Mouse (Mus musculus): ENCODE results near the gene Nrxn3. TPM values are rescaled to one million over a fixed set of nuclear protein-coding genes. Genes with fewer than 3 reads are reported as not detected.

Nrxn3 gene
- polyA plus RNA-seq, 1 experiment from 2014 or later = 29.2 TPM

DNA sequence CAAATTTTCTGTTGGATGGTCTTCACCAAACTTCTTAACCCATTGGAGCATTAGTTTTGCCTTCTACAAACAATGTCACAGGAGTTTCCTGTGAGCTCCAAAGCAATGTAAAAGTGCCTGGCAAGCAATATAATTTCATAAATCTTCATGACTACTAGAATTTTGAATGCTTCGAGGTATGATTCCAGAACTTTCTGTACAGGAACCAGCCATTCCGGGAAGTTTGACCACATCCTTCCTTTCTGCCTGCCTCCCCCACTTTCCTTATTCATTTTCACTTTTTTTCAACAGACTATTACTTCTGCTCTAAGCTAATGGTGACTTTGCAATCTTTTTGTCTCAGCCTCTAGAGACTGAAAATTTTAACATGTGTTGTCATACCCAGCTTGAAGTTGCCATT, 1218.1 kb downstream of the Nrxn3 start:
- H3K27me3 ChIP-seq (ENCODE audit: control insufficient read depth, insufficient read depth, low read length) = no peaks in the 10 kb centered on the region
- no peaks in the 10 kb centered on the region for H3K9me3 ChIP-seq (ENCODE audit: control insufficient read depth, low read length)
- no peaks in the 10 kb centered on the region for H3K36me3 ChIP-seq (ENCODE audit: control insufficient read depth, insufficient read depth, low read length)
- no peak overlapping the region for H3K4me2 ChIP-seq (ENCODE audit: low read depth)
- no peak for DNase-seq (ENCODE audit: low spot score)
- no peak overlapping the region for H3K27ac ChIP-seq (ENCODE audit: low read depth, low read length)
- ATAC-seq (ENCODE audit: insufficient read depth, low FRiP score, low TSS enrichment) = no peak
- no peak overlapping the region for H3K4me3 ChIP-seq (ENCODE audit: low read depth, low read length)
- WGBS = 87% methylated on average over 2 of the region's 2 CpGs
- H3K9ac ChIP-seq (ENCODE audit: low read length) = no peak overlapping the region
- no peaks in the 10 kb centered on the region for H3K4me1 ChIP-seq (ENCODE audit: control insufficient read depth, insufficient read depth, low read length)

DNA sequence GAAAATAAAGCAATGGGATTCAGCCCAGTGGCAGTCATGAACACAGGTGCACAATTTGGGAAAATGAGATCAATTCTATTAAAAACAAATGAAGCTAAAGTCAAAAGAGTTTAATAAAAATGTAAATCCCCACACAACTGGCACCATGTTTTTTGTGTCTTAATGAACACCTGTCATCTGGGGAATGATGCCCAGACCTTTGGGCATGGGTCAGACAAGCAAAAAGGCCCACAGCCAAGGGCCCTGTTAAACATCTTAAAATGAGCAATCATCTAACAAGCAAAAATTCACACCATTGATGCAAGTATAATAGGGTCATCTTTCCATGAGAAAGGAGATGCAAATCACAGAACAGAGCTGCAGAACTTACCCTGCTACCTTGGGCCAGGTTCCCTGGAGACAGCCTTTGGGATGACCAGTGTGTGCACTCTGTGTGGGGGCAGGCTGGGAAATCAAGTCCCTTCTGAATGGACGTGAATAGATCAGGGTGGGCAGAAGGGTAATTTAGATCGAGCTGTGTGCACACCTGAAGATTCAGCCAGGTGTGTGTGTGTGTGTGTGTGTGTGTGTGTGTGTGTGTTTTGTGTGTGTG, 1223.3 kb downstream of the Nrxn3 start:
- no peaks in the 10 kb centered on the region for H3K36me3 ChIP-seq (ENCODE audit: control insufficient read depth, insufficient read depth, low read length)
- H3K9me3 ChIP-seq (ENCODE audit: control insufficient read depth, low read length) = no peaks in the 10 kb centered on the region
- 80% methylated on average over 2 of the region's 2 CpGs for WGBS
- no peak overlapping the region for H3K9ac ChIP-seq (ENCODE audit: low read length)
- DNase-seq (ENCODE audit: low spot score) (no peak), ATAC-seq (ENCODE audit: insufficient read depth, low FRiP score, low TSS enrichment) (no peak)
- no peak overlapping the region for H3K27ac ChIP-seq (ENCODE audit: low read depth, low read length)
- no peak overlapping the region for H3K4me2 ChIP-seq (ENCODE audit: low read depth)
- no peaks in the 10 kb centered on the region for H3K27me3 ChIP-seq (ENCODE audit: control insufficient read depth, insufficient read depth, low read length)
- no peak overlapping the region for H3K4me3 ChIP-seq (ENCODE audit: low read depth, low read length)
- H3K4me1 ChIP-seq (ENCODE audit: control insufficient read depth, insufficient read depth, low read length) = no peaks in the 10 kb centered on the region

DNA sequence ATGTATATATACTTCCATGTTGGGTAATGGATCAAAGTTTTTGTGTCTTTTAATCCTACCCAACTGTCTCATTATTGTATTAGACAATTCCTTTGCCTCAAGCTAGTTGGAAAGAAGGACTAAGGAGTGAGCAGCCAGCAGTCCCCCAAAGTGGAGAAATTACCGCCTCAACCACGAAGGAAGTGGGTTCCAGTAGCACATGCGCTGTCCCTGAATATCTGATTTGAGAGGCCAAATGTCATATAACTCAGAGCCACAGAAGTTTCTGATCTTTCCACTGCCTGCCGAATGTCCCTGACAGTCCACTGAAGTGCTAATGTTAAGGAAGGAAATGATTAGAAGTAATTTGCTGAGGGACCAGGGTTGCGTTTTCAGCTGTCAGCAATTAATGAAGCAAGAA, 1223.8 kb downstream of the Nrxn3 start:
- Histone ChIP-seq H3K4me1 (ENCODE audit: control insufficient read depth, insufficient read depth, low read length) (no peaks in the 10 kb centered on the region), H3K27ac (ENCODE audit: low read depth, low read length) (no peak overlapping the region), H3K9me3 (ENCODE audit: control insufficient read depth, low read length) (no peaks in the 10 kb centered on the region), H3K36me3 (ENCODE audit: control insufficient read depth, insufficient read depth, low read length) (no peaks in the 10 kb centered on the region), H3K4me3 (ENCODE audit: low read depth, low read length) (no peak overlapping the region), H3K9ac (ENCODE audit: low read length) (no peak overlapping the region), H3K27me3 (ENCODE audit: control insufficient read depth, insufficient read depth, low read length) (no peaks in the 10 kb centered on the region), H3K4me2 (ENCODE audit: low read depth) (no peak overlapping the region)
- ATAC-seq (ENCODE audit: insufficient read depth, low FRiP score, low TSS enrichment) = no peak
- WGBS = 76% methylated on average over 5 of the region's 5 CpGs
- no peak for DNase-seq (ENCODE audit: low spot score)

DNA sequence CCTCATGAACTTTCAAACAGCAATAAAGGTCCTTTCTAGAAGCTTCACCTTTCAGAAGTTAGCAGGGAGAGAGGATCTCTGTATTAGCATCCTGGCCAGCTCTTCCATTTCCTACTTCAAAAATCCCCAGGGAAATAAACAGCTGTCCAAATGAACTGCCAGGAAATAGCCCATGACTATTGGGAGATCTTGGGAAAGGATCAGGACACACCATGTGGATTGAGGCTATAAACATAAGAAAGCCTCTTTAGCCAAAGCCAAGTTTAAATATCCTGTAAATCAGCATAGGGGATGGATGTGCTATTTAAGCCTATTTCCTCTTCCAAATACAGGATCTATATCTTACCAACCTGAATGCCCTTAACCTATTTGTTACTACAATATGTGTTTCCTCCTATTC, 1230.6 kb downstream of the Nrxn3 start:
- Histone ChIP-seq H3K9ac (ENCODE audit: low read length) (no peak overlapping the region), H3K4me2 (ENCODE audit: low read depth) (no peak overlapping the region), H3K27me3 (ENCODE audit: control insufficient read depth, insufficient read depth, low read length) (no peaks in the 10 kb centered on the region), H3K36me3 (ENCODE audit: control insufficient read depth, insufficient read depth, low read length) (no peaks in the 10 kb centered on the region), H3K4me1 (ENCODE audit: control insufficient read depth, insufficient read depth, low read length) (no peaks in the 10 kb centered on the region), H3K4me3 (ENCODE audit: low read depth, low read length) (no peak overlapping the region), H3K9me3 (ENCODE audit: control insufficient read depth, low read length) (no peaks in the 10 kb centered on the region), H3K27ac (ENCODE audit: low read depth, low read length) (no peak overlapping the region)
- ATAC-seq (ENCODE audit: insufficient read depth, low FRiP score, low TSS enrichment) (no peak), DNase-seq (ENCODE audit: low spot score) (no peak)

DNA sequence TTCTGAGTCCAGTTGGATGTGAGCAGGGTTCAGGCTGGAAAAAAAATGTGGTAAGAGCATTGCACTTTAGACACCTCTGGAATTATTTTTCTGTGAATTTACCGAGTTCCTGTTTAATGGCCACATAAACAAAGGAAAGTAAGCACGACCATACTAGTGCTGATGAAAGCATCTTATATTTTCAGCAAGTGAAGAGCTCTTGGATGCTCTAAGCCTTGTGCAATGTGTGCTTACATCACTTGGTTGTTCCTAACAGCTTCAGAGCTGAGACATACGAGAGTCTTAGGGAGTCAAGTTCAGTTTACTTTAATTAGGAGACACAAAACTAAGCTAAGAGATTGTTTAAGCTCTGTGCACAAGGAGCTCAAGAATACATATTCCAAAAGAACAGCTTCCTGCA, 1231.0 kb downstream of the Nrxn3 start:
- Histone ChIP-seq H3K27ac (ENCODE audit: low read depth, low read length) (no peak overlapping the region), H3K4me2 (ENCODE audit: low read depth) (no peak overlapping the region), H3K9ac (ENCODE audit: low read length) (no peak overlapping the region), H3K36me3 (ENCODE audit: control insufficient read depth, insufficient read depth, low read length) (no peaks in the 10 kb centered on the region), H3K4me1 (ENCODE audit: control insufficient read depth, insufficient read depth, low read length) (no peaks in the 10 kb centered on the region), H3K27me3 (ENCODE audit: control insufficient read depth, insufficient read depth, low read length) (no peaks in the 10 kb centered on the region), H3K9me3 (ENCODE audit: control insufficient read depth, low read length) (no peaks in the 10 kb centered on the region), H3K4me3 (ENCODE audit: low read depth, low read length) (no peak overlapping the region)
- DNase-seq (ENCODE audit: low spot score) = no peak
- 72% methylated on average over 3 of the region's 3 CpGs for WGBS
- no peak for ATAC-seq (ENCODE audit: insufficient read depth, low FRiP score, low TSS enrichment)

DNA sequence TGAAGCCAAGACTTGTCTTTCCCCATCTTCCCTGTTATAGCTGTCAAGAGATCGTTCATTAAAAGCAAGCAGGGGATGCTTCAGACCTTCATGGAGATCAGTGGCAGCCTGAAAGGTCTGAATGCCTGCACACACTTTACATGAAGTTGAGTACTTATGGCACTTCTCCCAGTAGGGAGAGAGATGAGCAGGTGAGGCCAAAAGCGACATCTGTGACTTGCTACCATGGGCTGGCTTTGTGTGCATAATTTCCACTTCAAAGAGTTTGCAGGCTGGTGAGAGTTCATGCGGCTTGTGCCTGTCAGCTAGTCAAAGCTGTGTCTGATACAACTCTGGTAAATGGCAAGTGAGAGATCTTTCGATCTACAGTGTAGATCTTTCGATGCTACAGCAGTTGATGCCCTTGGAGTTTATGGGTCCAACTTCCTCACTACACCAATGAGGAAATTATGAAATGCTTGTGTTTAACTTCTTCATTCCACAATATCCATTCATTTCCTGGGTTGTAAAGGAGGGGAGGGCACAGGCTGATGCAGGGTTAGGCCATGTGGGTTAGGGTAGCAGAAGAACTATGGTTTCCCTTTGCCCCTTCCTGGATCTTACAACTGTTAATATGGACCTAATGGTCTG, 1231.9 kb downstream of the Nrxn3 start:
- no peak overlapping the region for H3K27ac ChIP-seq (ENCODE audit: low read depth, low read length)
- no peak for DNase-seq (ENCODE audit: low spot score)
- H3K9me3 ChIP-seq (ENCODE audit: control insufficient read depth, low read length) = no peaks in the 10 kb centered on the region
- no peak overlapping the region for H3K4me2 ChIP-seq (ENCODE audit: low read depth)
- H3K9ac ChIP-seq (ENCODE audit: low read length) = no peak overlapping the region
- WGBS = 64% methylated on average over 5 of the region's 5 CpGs
- H3K27me3 ChIP-seq (ENCODE audit: control insufficient read depth, insufficient read depth, low read length) = no peaks in the 10 kb centered on the region
- H3K4me3 ChIP-seq (ENCODE audit: low read depth, low read length) = no peak overlapping the region
- no peaks in the 10 kb centered on the region for H3K36me3 ChIP-seq (ENCODE audit: control insufficient read depth, insufficient read depth, low read length)
- no peaks in the 10 kb centered on the region for H3K4me1 ChIP-seq (ENCODE audit: control insufficient read depth, insufficient read depth, low read length)
- no peak for ATAC-seq (ENCODE audit: insufficient read depth, low FRiP score, low TSS enrichment)

DNA sequence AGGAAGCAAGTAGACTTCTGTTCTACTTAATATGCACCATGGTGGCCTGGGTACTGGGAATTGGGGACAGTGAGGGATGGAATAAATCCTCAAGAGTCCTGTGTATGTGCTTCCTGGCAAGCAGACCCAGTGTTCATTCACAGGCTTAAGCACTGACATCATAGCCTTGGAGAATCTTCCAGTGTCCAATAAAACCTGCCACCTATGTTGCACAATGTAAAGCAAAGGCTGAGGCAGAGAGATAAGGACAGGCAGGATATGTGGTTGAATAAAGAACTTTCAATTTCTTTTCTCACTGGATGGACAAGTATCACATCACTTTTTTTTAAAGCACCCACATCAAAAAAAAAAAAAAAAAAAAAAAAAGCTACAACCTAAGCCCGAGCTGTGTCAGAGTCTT, 1240.4 kb downstream of the Nrxn3 start:
- H3K4me2 ChIP-seq (ENCODE audit: low read depth) = no peak overlapping the region
- H3K4me3 ChIP-seq (ENCODE audit: low read depth, low read length) = no peak overlapping the region
- no peaks in the 10 kb centered on the region for H3K9me3 ChIP-seq (ENCODE audit: control insufficient read depth, low read length)
- ATAC-seq (ENCODE audit: insufficient read depth, low FRiP score, low TSS enrichment) (no peak), DNase-seq (ENCODE audit: low spot score) (no peak)
- no peak overlapping the region for H3K9ac ChIP-seq (ENCODE audit: low read length)
- H3K36me3 ChIP-seq (ENCODE audit: control insufficient read depth, insufficient read depth, low read length) = no peaks in the 10 kb centered on the region
- no peaks in the 10 kb centered on the region for H3K27me3 ChIP-seq (ENCODE audit: control insufficient read depth, insufficient read depth, low read length)
- no peaks in the 10 kb centered on the region for H3K4me1 ChIP-seq (ENCODE audit: control insufficient read depth, insufficient read depth, low read length)
- H3K27ac ChIP-seq (ENCODE audit: low read depth, low read length) = no peak overlapping the region
- WGBS = 92% methylated on average over 1 of the region's 1 CpGs

DNA sequence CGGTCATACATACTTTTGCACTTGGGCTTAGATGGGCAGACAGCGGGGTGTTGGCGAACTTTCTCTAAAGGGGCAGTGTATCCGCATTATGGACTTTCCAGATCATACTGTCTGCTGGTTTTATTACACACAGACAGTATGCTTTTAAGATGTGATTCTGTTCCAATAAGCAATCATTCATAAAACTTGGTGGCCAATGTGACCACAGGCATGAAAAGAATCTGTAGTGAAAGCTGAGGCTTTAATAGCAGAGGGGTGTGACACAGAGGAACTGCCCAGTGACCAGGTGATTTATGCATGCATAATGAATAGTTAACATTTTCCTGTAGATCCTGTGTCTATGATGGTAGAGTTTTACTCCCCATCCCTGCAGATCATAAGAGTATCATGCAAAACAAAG, 1254.0 kb downstream of the Nrxn3 start:
- Histone ChIP-seq H3K9ac (ENCODE audit: low read length) (no peak overlapping the region), H3K27ac (ENCODE audit: low read depth, low read length) (no peak overlapping the region), H3K4me1 (ENCODE audit: control insufficient read depth, insufficient read depth, low read length) (no peaks in the 10 kb centered on the region), H3K4me3 (ENCODE audit: low read depth, low read length) (no peak overlapping the region), H3K4me2 (ENCODE audit: low read depth) (no peak overlapping the region), H3K27me3 (ENCODE audit: control insufficient read depth, insufficient read depth, low read length) (no peaks in the 10 kb centered on the region), H3K9me3 (ENCODE audit: control insufficient read depth, low read length) (no peaks in the 10 kb centered on the region), H3K36me3 (ENCODE audit: control insufficient read depth, insufficient read depth, low read length) (no peaks in the 10 kb centered on the region)
- DNase-seq (ENCODE audit: low spot score) (no peak), ATAC-seq (ENCODE audit: insufficient read depth, low FRiP score, low TSS enrichment) (no peak)
- 89% methylated on average over 4 of the region's 4 CpGs for WGBS

DNA sequence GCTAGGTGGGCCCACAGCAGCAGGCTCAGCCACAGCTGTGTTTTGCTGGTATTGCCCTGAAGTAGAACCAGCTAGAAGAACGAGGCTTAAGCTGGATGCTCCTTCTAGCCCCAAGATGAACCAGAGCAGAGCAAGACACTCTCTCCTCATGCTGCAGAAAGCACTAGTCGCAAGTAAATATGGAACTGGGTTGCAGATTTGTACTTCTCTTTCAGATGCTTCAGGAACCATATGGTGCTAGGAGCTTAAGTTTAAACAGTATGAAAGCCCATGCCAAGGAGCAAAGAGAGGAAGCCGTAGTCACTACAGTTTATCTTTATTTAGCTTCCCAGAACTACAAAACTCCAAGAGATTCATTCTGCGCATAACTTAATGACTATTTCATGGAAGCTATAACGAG, 1254.8 kb downstream of the Nrxn3 start:
- ATAC-seq (ENCODE audit: insufficient read depth, low FRiP score, low TSS enrichment) (no peak), DNase-seq (ENCODE audit: low spot score) (no peak)
- Histone ChIP-seq H3K27ac (ENCODE audit: low read depth, low read length) (no peak overlapping the region), H3K27me3 (ENCODE audit: control insufficient read depth, insufficient read depth, low read length) (no peaks in the 10 kb centered on the region), H3K4me3 (ENCODE audit: low read depth, low read length) (no peak overlapping the region), H3K4me2 (ENCODE audit: low read depth) (no peak overlapping the region), H3K4me1 (ENCODE audit: control insufficient read depth, insufficient read depth, low read length) (no peaks in the 10 kb centered on the region), H3K9me3 (ENCODE audit: control insufficient read depth, low read length) (no peaks in the 10 kb centered on the region), H3K9ac (ENCODE audit: low read length) (no peak overlapping the region), H3K36me3 (ENCODE audit: control insufficient read depth, insufficient read depth, low read length) (no peaks in the 10 kb centered on the region)
- WGBS = 88% methylated on average over 5 of the region's 5 CpGs
